In the genomic region with DNA sequence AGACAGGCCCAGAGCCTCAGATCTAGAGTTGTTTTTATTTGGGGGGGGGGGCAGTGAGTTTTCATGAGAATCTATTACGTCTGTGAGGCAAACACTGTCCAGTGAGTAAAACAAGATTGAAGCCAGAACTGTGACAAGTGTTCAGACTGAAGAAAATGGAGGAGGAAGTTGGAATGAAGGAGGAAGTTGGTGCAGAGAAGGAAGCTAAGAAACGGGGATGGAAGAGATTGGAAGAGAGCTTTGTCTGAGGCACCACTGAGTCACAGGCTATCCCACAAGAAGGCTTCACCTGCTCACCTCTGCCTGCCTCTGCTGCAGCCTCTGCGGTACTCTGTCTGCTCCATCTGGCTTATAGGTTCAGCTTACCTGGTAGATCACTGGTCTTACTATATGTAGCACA, we compare ENCODE assay signal across 11 mouse cellular contexts.
"Had no signal": no experiment of that assay in that cellular context is flagged by ENCODE, and none has a peak within 500 bp of the region (broad histone marks: within the 10 kb centered on the region; RNA-seq: fewer than 3 reads in every experiment).

No protein-coding gene starts in this region.

- H3K36me3 ChIP-seq: midbrain, embryonic 13.5 days; neural tube, embryonic 15.5 days had no signal

- H3K4me2 ChIP-seq: liver, embryonic 12.5 days; lung, embryonic 15.5 days; midbrain, embryonic 13.5 days; neural tube, embryonic 15.5 days had no signal

- H3K27ac ChIP-seq: lung, embryonic 15.5 days; midbrain, embryonic 13.5 days; neural tube, embryonic 15.5 days had no signal

- H3K4me3 ChIP-seq: liver, embryonic 12.5 days; lung, embryonic 15.5 days; midbrain, embryonic 13.5 days; neural tube, embryonic 15.5 days had no signal

- H3K9me3 ChIP-seq: liver, embryonic 12.5 days; lung, embryonic 15.5 days; midbrain, embryonic 13.5 days; neural tube, embryonic 15.5 days had no signal

- H3K27me3 ChIP-seq: liver, embryonic 12.5 days; lung, embryonic 15.5 days; midbrain, embryonic 13.5 days; neural tube, embryonic 15.5 days had no signal

- ATAC-seq: liver, embryonic 12.5 days; midbrain, embryonic 13.5 days had no signal

- H3K9ac ChIP-seq: liver, embryonic 12.5 days; lung, embryonic 15.5 days; midbrain, embryonic 13.5 days; neural tube, embryonic 15.5 days had no signal

- DNase-seq: kidney, adult 2 months; kidney, postnatal 25 days; lung, postnatal 14 days; right cerebral cortex, adult 18-20 months; right cerebral cortex, postnatal 25 days; thymus, adult 2 months; thymus, postnatal 25 days had no signal
